In genomic region chr13:94599718-94600117, GRCm38 (mm10) we compare ENCODE assay signal across 18 mouse cellular contexts.
"Had no signal": no experiment of that assay in that cellular context is flagged by ENCODE, and none has a peak within 500 bp of the region (broad histone marks: within the 10 kb centered on the region; RNA-seq: fewer than 3 reads in every experiment).

No protein-coding gene starts in this region.

- DNase-seq: kidney, postnatal 10 days; kidney, postnatal 36 days; layer of hippocampus, postnatal 36 days; liver, embryonic 13.5 days; lung, adult 2 months; lung, postnatal 14 days; lung, postnatal 4 days; retina, postnatal 1 day; right cerebral cortex, postnatal 25 days; spleen, adult 18-20 months; thymus, postnatal 25 days had no signal

- H3K9ac ChIP-seq: liver, embryonic 13.5 days; midbrain, embryonic 13.5 days; neural tube, embryonic 13.5 days; stomach, embryonic 15.5 days had no signal

- H3K27ac ChIP-seq: left cerebral cortex, adult 2 months; liver, embryonic 13.5 days; midbrain, embryonic 10.5 days; midbrain, embryonic 13.5 days; neural tube, embryonic 13.5 days; stomach, embryonic 15.5 days had no signal

- H3K4me3 ChIP-seq: left cerebral cortex, adult 2 months; liver, embryonic 13.5 days; midbrain, embryonic 10.5 days; midbrain, embryonic 13.5 days; myocyte; neural tube, embryonic 13.5 days; stomach, embryonic 15.5 days had no signal

- H3K36me3 ChIP-seq: liver, embryonic 13.5 days; midbrain, embryonic 10.5 days; midbrain, embryonic 13.5 days; neural tube, embryonic 13.5 days; stomach, embryonic 15.5 days had no signal

- ATAC-seq: midbrain, embryonic 13.5 days; midbrain, embryonic 16.5 days had no signal

- H3K4me2 ChIP-seq: liver, embryonic 13.5 days; midbrain, embryonic 13.5 days; neural tube, embryonic 13.5 days; stomach, embryonic 15.5 days had no signal

- H3K9me3 ChIP-seq: liver, embryonic 13.5 days; midbrain, embryonic 10.5 days; midbrain, embryonic 13.5 days; neural tube, embryonic 13.5 days; stomach, embryonic 15.5 days had no signal
